In genomic region chr13:100581701-100582100, GRCm38 (mm10) we compare ENCODE assay signal across 14 mouse cellular contexts. TPM values are rescaled to one million over a fixed set of nuclear protein-coding genes. Genes with fewer than 3 reads are reported as not detected.
A peak's percentile ranks its signal among the peaks of the same experiment; 100 is the strongest.
DNase-seq lines count a peak whose midpoint lies in the region; ATAC-seq and TF ChIP-seq lines count a peak whose summit lies in the region.
"Had no signal": no experiment of that assay in that cellular context is flagged by ENCODE, and none has a peak within 500 bp of the region (broad histone marks: within the 10 kb centered on the region; RNA-seq: fewer than 3 reads in every experiment).

No protein-coding gene starts in this region.

- POLR2A ChIA-PET in Patski (lab: Charles Lee), result interaction anchor here (1.0 to 1.9 kb wide), 2 partner anchors 13 to 90 kb away, joined by 3 to 5 read pairs; no protein-coding TSS in a partner anchor

- H3K36me3 ChIP-seq in heart, embryonic 12.5 days, result no peaks in the 10 kb centered on the region
- no peaks in the 10 kb centered on the region for H3K36me3 ChIP-seq in heart, embryonic 10.5 days
- H3K36me3 ChIP-seq: limb, embryonic 13.5 days; midbrain, embryonic 13.5 days; neural tube, embryonic 13.5 days; stomach, embryonic 15.5 days had no signal

- peak overlapping the region; percentile 2; the same call in 1 of the 2 replicates for H3K27ac ChIP-seq in heart, embryonic 12.5 days (ENCODE audit: poor library complexity, severe bottlenecking)
- H3K27ac ChIP-seq in heart, embryonic 10.5 days, result no peak overlapping the region
- H3K27ac ChIP-seq: limb, embryonic 13.5 days; midbrain, embryonic 13.5 days; neural tube, embryonic 13.5 days; stomach, embryonic 15.5 days had no signal

- H3K4me1 ChIP-seq in heart, embryonic 12.5 days (replicated peaks), result peaks cover 11% of the 10 kb centered on the region
- H3K4me1 ChIP-seq in heart, embryonic 10.5 days, result peaks cover 9% of the 10 kb centered on the region
- H3K4me1 ChIP-seq: midbrain, embryonic 13.5 days had no signal

- ATAC-seq in heart, embryonic 12.5 days (ENCODE audit: insufficient number of reproducible peaks, low FRiP score), result peak; percentile 33; the same call in 1 of the 2 replicates
- peak; percentile 44 for ATAC-seq in Patski
- ATAC-seq: forebrain, embryonic 16.5 days; inflammation-experienced regulatory T-cells, adult 6 months; midbrain, embryonic 13.5 days had no signal

- no peak overlapping the region for H3K9ac ChIP-seq in heart, embryonic 12.5 days
- H3K9ac ChIP-seq: limb, embryonic 13.5 days; midbrain, embryonic 13.5 days; neural tube, embryonic 13.5 days; stomach, embryonic 15.5 days had no signal

- CTCF ChIA-PET in Patski (lab: Charles Lee), result interaction anchor here (0.7 kb wide), 1 partner anchor 68 kb away, joined by 3 read pairs; no protein-coding TSS in a partner anchor

- no peak for TF ChIP-seq CTCF in Patski (IDR thresholded peaks at IDR 0.05)

- no peaks in the 10 kb centered on the region for H3K9me3 ChIP-seq in heart, embryonic 12.5 days (replicated peaks)
- no peaks in the 10 kb centered on the region for H3K9me3 ChIP-seq in heart, embryonic 10.5 days
- H3K9me3 ChIP-seq: limb, embryonic 13.5 days; midbrain, embryonic 13.5 days; neural tube, embryonic 13.5 days; stomach, embryonic 15.5 days had no signal

- no peaks in the 10 kb centered on the region for H3K27me3 ChIP-seq in heart, embryonic 12.5 days (replicated peaks)
- no peaks in the 10 kb centered on the region for H3K27me3 ChIP-seq in heart, embryonic 10.5 days (ENCODE audit: insufficient read depth, poor library complexity, severe bottlenecking)
- H3K27me3 ChIP-seq in Patski, result no peaks in the 10 kb centered on the region
- H3K27me3 ChIP-seq: limb, embryonic 13.5 days; midbrain, embryonic 13.5 days; neural tube, embryonic 13.5 days; stomach, embryonic 15.5 days had no signal

- 20% methylated on average over 3 of the region's 3 CpGs for WGBS in heart, embryonic 12.5 days
- WGBS in heart, embryonic 10.5 days, result 30% methylated on average over 3 of the region's 3 CpGs

- in situ Hi-C loops in Patski (cut with MboI; ENCODE audit: low pct_unique_long_range_greater_than_20kb), result no loop called here

- no peak overlapping the region for H3K4me2 ChIP-seq in heart, embryonic 12.5 days
- H3K4me2 ChIP-seq: limb, embryonic 13.5 days; midbrain, embryonic 13.5 days; neural tube, embryonic 13.5 days; stomach, embryonic 15.5 days had no signal

- H3K4me3 ChIP-seq in heart, embryonic 12.5 days, result no peak overlapping the region
- no peak overlapping the region for H3K4me3 ChIP-seq in heart, embryonic 10.5 days
- H3K4me3 ChIP-seq: limb, embryonic 13.5 days; midbrain, embryonic 13.5 days; neural tube, embryonic 13.5 days; stomach, embryonic 15.5 days had no signal

- DNase-seq in heart, embryonic 10.5 days (ENCODE audit: low spot score), result no peak
- DNase-seq in 3134 (ENCODE audit: extremely low read depth, insufficient read length, low spot score) (peak; percentile 20), Patski (ENCODE audit: low read depth, low spot score) (peak; percentile 62)
- DNase-seq in kidney, adult 9 months, result peak; percentile 75
- no peak for DNase-seq in thymus, adult 18-20 months
- DNase-seq in thymus, postnatal 14 days, result no peak
- no peak for DNase-seq in thymus, postnatal 25 days

RNA-seq across cellular contexts. Expression of gene Ocln, which starts 29.2 kb away (rescaled TPM):
- 1.5 and 1.6 TPM in 2 replicates for polyA plus RNA-seq in heart, embryonic 12.5 days (2016; fragmentation: Nextera tagmentation; extraction: Ambion mirVana)
- polyA plus RNA-seq in heart, embryonic 10.5 days (2016; fragmentation: Nextera tagmentation; extraction: Ambion mirVana), result 1.7 and 4.8 TPM in 2 replicates
- 12.1 TPM for polyA plus RNA-seq in Patski (2021)

RNA-seq across cellular contexts. Expression of gene Marveld2, which starts 35.1 kb away (rescaled TPM):
- 3.6 and 4.4 TPM in 2 replicates for polyA plus RNA-seq in heart, embryonic 12.5 days (2016; fragmentation: Nextera tagmentation; extraction: Ambion mirVana)
- 3.7 and 5.3 TPM in 2 replicates for polyA plus RNA-seq in heart, embryonic 10.5 days (2016; fragmentation: Nextera tagmentation; extraction: Ambion mirVana)
- polyA plus RNA-seq in Patski (2021), result 0.14 TPM

Comparison
In these comparisons a context has a peak if more than half of its experiments do, and no peak if none do; other contexts are left out.
1. DNase-seq: peak in 3134 (single experiment), Patski (single experiment) and kidney, adult 9 months (single experiment); none in heart, embryonic 10.5 days (single experiment), thymus, adult 18-20 months (0 of 2), thymus, postnatal 14 days (single experiment) and thymus, postnatal 25 days (single experiment).